Mouse (Mus musculus): ENCODE results near the gene 2610002M06Rik. TPM values are rescaled to one million over a fixed set of nuclear protein-coding genes. Genes with fewer than 3 reads are reported as not detected.

Gene 2610002M06Rik
- polyA plus RNA-seq (2015; fragmentation: Nextera tagmentation; extraction: Ambion mirVana), result 8.9 and 9.2 TPM in 2 replicates

GRCm38 (mm10) chrX:107816218-107816554 lies at the start of gene 2610002M06Rik:
2610002M06Rik (minus strand) TSS chrX:107816334.

GRCm38 (mm10) chrX:107792290-107792689 lies 23.8 kb downstream of the 2610002M06Rik start, which contains the start of gene Tent5d:
Tent5d (plus strand) TSS chrX:107792590.

Other genes starting within 250 kb of the 2610002M06Rik start
- not detected in 2 replicates for gene Tbx22, start 148.4 kb downstream of the 2610002M06Rik start, polyA plus RNA-seq (2015; fragmentation: Nextera tagmentation; extraction: Ambion mirVana)
- not detected in 2 replicates for gene Tent5d, start 23.7 kb downstream of the 2610002M06Rik start, polyA plus RNA-seq (2015; fragmentation: Nextera tagmentation; extraction: Ambion mirVana)
- not detected in 2 replicates for gene Gm732, start 132.1 kb upstream of the 2610002M06Rik start, polyA plus RNA-seq (2015; fragmentation: Nextera tagmentation; extraction: Ambion mirVana)